Mouse (Mus musculus): Measurements from ENCODE around the gene Shroom4. TPM values are rescaled to one million over a fixed set of nuclear protein-coding genes. Genes with fewer than 3 reads are reported as not detected.

Gene Shroom4
- polyA plus RNA-seq, 1 experiment from 2014 or later = 12.8 TPM

Other genes with a start within 250 kb of the Shroom4 start
- 12.0 and 13.2 TPM in 2 replicates for gene Nudt10, start 226.8 kb upstream of the Shroom4 start, polyA plus RNA-seq (2016; fragmentation: Nextera tagmentation; extraction: Ambion mirVana)
- 0.04 TPM in 1 of 2 replicates, not detected in the other for gene Bmp15, start 79.1 kb upstream of the Shroom4 start, polyA plus RNA-seq (2016; fragmentation: Nextera tagmentation; extraction: Ambion mirVana)

All from limb, embryonic 10.5 days (tissue).